Mouse (Mus musculus) cerebellum, adult 2 months (tissue): ENCODE measurements at regions not wholly inside any gene's neighbourhood (a gene's known extent, or its start where the extent isn't known, plus 50 kb on each side); places are given as distances from the start of the nearest gene placed in this dataset.

Source experiments
- CTCF ChIP-seq: fragments of 200-500 bp; IDR thresholded peaks from 2 replicates; pipeline ENCODE4 v1.5.1; 2011; ENCODE audit warnings: low read depth, mild to moderate bottlenecking, control low read depth, low read length, moderate library complexity, borderline replicate concordance; ENCODE audit not compliant: insufficient read depth
- POLR2A ChIP-seq: fragments of 200-500 bp; IDR thresholded peaks from 2 replicates; pipeline ENCODE4 v1.6.1; 2011; ENCODE audit warnings: low read length, control low read depth, borderline replicate concordance; ENCODE audit not compliant: insufficient read depth

GRCm38 (mm10) chr2:92763881-92764635 lies 150.8 kb upstream of the Syt13 start:
- TF ChIP-seq POLR2A (no peak), CTCF (no peak)
